Mouse (Mus musculus) 3T3-L1 (cell line): ENCODE data around the gene Ube2n.
A peak's percentile ranks its signal among the peaks of the same experiment; 100 is the strongest.
"Not testable (repeated sequence)": the region's sequence is repeated elsewhere in the genome, so short reads cannot be mapped to it uniquely, and the experiment has no call there.

ENCODE experiments used
- DNase-seq: peaks from one replicate; pipeline ENCODE4 v3.0.0-alpha.2; 2015; ENCODE audit warnings: low read depth, low spot score

Ube2n gene

GRCm38 (mm10) chr10:95525037-95525675 lies 10.2 kb downstream of the Ube2n start:
- DNase-seq: peak; percentile 55

GRCm38 (mm10) chr10:95525871-95526270 lies 10.9 kb downstream of the Ube2n start:
- DNase-seq: no peak

GRCm38 (mm10) chr10:95526495-95527122 lies 11.7 kb downstream of the Ube2n start:
- DNase-seq: peak; percentile 34

DNA sequence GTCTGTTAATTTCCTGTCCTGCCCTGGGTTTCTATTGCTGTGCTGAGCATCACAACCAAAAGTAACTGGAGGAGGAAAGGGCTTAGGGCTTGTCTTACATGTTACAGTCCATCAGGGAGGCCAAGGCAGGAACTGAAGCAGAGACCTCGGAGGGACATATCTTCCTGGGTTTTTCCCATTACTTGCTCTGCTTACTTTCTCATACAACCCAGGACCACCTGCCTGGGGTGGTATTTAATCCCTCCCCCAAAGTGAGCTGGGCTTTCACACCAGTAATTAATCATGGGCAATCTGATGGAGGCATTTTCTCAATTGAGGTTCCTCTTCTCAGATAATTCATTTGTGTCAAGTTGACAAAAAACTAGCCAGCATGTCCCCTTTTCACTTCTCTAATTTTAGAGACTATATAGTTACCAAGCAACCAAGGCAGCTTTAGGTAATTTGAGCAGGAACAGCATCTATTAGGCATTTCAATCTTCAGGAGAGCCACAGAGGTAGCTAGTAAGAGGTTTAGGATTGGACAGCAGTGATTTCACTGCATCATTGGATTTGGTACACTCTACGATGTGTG lies 15.7 kb downstream of the Ube2n start:
- DNase-seq: no peak

DNA sequence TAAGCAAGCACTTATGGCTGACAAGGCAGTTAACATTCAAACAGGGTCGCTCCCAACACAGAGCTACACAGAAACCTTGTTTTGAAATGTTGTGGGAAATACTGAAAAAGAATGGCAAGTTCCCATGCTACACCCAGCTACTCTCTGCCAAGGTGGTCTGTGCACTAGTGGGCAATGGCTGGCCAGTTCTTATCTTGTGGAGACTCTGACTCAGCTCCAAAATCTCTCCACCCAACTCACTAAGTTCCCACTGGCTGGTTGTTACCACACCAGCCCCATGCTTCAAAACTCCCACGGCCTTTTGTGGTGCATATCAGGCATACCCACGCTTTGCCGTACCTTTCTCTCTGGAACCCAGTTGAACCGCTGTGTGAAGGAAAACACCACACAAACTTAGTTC lies 18.0 kb downstream of the Ube2n start:
- no peak for DNase-seq

GRCm38 (mm10) chr10:95533382-95533781 lies 18.4 kb downstream of the Ube2n start:
- DNase-seq: no peak

- DNase-seq: no peak
Measured at GRCm38 (mm10) chr10:95535399-95536221, 20.7 kb downstream of the Ube2n start.

- no peak for DNase-seq
Measured at GRCm38 (mm10) chr10:95536222-95536541, 21.2 kb downstream of the Ube2n start.

DNA sequence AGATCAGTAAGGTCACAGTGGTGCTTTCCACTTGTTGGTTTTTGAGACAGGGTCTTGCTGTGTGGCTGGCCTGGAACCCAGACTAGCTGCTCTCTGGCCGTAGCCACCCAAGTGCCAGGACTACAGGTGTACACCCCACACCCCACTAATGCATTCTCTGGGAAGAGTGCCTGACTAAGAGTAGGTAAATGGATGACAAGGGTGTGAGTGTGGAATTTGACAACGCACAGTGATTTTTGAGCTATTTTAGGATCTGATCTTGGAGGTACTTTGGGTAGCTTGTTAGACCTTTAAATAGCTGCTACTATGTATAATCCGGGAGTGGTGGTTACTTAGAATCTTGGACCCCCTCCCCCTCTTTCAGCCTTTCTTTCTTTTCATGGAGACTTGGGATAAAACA lies 24.3 kb downstream of the Ube2n start:
- no peak for DNase-seq

GRCm38 (mm10) chr10:95539841-95540240 lies 24.9 kb downstream of the Ube2n start:
- DNase-seq: no peak

DNA sequence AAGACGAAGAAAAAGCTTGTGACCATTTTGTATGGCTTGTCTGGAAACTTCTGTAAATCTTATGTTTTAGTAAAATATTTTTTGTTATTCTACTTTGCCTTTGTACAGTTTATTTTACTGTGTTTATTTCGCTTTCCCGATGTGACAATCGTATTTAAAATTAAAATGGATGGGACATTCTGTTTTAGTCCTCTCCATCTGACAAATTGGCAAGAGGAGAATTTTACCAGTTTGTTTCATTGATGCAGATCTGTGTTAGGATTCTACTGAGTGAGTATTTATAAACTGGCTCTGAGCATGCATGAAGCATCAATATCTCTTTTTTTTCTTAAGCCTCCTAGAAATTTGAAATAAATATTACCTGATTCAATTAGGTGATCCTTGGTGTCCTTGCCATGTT lies 28.0 kb downstream of the Ube2n start:
- no peak for DNase-seq

DNA sequence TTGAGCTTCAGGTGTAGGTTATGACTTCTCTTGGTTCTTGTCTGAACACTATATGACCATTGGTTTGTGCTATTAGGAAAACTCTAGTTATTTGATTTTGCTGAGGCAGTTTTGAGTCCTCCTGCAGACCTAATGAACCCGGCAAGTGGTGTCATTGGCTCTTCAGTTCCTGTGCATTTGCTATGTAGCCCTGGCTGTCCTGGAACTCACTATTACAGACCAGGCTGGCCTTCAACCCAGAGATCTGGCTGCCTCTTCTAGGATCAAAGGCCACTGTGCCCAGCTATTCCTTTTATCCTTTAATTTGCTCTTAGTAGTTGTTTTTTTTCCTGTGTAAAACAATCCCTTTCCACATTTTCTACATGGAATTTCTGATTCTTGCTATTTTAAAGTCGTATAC lies 28.4 kb downstream of the Ube2n start:
- no peak for DNase-seq

GRCm38 (mm10) chr10:95544004-95544403 lies 29.1 kb downstream of the Ube2n start:
- DNase-seq: no peak

GRCm38 (mm10) chr10:95544651-95545050 lies 29.7 kb downstream of the Ube2n start:
- no peak for DNase-seq

DNA sequence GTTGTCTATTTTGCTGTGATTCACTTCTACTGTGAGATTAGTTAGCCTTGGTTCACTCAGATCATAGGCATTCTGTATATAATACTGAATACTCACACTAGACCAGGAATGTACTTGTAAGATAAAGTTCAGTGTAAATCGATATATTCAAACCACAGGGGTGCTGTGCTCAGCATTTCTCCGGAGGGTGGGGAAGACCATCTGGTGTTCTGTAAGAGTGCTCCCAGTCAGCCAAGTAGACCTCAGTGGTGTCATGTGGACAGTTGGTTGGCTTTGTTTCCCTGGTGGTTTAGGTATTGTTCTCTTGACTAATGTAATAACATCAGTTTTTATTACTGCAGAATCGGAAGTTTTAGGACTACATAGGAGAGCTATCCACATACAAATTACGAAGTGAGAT lies 30.1 kb downstream of the Ube2n start:
- peak; percentile 79 for DNase-seq

DNA sequence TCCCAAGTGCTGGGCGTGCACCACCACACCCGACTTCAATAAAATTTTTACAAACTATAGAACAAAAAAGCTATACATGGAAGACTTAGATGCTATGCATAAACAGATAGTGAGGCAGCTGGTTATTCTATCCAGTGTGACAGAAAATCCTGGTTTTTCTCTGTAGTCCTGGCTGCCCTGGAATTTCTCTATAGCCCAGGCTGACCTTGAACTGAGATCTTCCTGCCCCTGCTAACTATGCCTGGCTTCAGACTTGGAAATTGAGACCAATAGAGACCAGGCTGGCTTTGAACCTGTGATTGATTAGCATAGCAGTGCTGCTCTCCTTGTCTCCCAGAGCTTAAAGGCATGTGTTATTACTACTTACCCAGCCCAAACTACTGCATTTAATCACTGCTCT lies 31.2 kb downstream of the Ube2n start:
- DNase-seq: no peak

- DNase-seq: no peak
Measured at GRCm38 (mm10) chr10:95548154-95548826, 33.3 kb downstream of the Ube2n start.

DNA sequence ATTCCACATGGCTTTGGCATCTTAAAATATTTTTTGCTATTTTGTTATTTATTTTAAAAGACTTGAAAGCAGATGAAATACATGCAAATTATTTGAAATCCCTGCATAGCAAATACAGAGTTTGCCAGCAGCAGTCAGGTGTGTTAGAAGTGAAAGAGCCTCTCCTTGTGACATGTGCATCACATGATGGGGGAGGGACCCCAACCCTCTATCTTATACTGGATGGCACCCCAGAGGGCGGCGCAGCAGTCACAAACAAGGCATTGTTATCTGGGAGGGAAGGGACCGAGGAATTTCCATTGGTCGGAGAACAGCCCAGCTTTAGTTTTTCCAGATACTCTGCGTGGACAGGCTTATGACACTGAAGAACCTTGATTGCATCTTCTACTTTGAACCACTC lies 34.1 kb downstream of the Ube2n start:
- not testable (repeated sequence) for DNase-seq

GRCm38 (mm10) chr10:95550506-95550905 lies 35.6 kb downstream of the Ube2n start:
- DNase-seq: peak; percentile 64

- peak; percentile 70 for DNase-seq
Measured at GRCm38 (mm10) chr10:95551752-95552151, 36.8 kb downstream of the Ube2n start.

GRCm38 (mm10) chr10:95552326-95552725 lies 37.4 kb downstream of the Ube2n start:
- no peak for DNase-seq

- no peak for DNase-seq
Measured at GRCm38 (mm10) chr10:95555866-95556265, 40.9 kb downstream of the Ube2n start.
